Mouse (Mus musculus) kidney, postnatal 25 days (tissue): Measurements from ENCODE around the gene Nwd2.

ENCODE experiments used
- DNase-seq, 2 experiments: peaks; one replicate each; pipeline ENCODE4 v3.0.0; 2021; ENCODE audit warnings: mixed read lengths in 2 of 2

Gene Nwd2

GRCm38 (mm10) chr5:63649070-63649532 is at the start of gene Nwd2:
TSS of gene Nwd2 (plus strand) at chr5:63649102.
- peak; percentile 3 to 30 for DNase-seq

GRCm38 (mm10) chr5:63607447-63607846 is 41.5 kb upstream of the Nwd2 start:
- DNase-seq, result no peak

GRCm38 (mm10) chr5:63616792-63617668 is 31.9 kb upstream of the Nwd2 start:
- DNase-seq, result no peak

GRCm38 (mm10) chr5:63624123-63624522 is 24.8 kb upstream of the Nwd2 start:
- no peak for DNase-seq

- DNase-seq, result no peak
These were observed 20.9 kb upstream of the Nwd2 start for GRCm38 (mm10) chr5:63627832-63628530.

GRCm38 (mm10) chr5:63628531-63628871 is 20.4 kb upstream of the Nwd2 start:
- DNase-seq, result no peak

- DNase-seq, result no peak
These were observed 14.3 kb upstream of the Nwd2 start for GRCm38 (mm10) chr5:63634636-63635035.

- no peak for DNase-seq
These were observed 715 bp upstream of the Nwd2 start for GRCm38 (mm10) chr5:63648187-63648586.

GRCm38 (mm10) chr5:63649533-63650464 is 897 bp downstream of the Nwd2 start:
- peak; percentile 22 to 57 for DNase-seq

- DNase-seq, result no peak
These were observed 2.9 kb downstream of the Nwd2 start for GRCm38 (mm10) chr5:63651813-63652212.

GRCm38 (mm10) chr5:63652705-63653104 is 3.8 kb downstream of the Nwd2 start:
- DNase-seq, result no peak

GRCm38 (mm10) chr5:63666884-63667283 is 18.0 kb downstream of the Nwd2 start:
- no peak for DNase-seq

GRCm38 (mm10) chr5:63675934-63676333 is 27.0 kb downstream of the Nwd2 start:
- DNase-seq, result no peak

GRCm38 (mm10) chr5:63689084-63689483 is 40.2 kb downstream of the Nwd2 start:
- DNase-seq, result no peak

GRCm38 (mm10) chr5:63696784-63697183 is 47.9 kb downstream of the Nwd2 start:
- no peak for DNase-seq

- no peak for DNase-seq
These were observed 48.3 kb downstream of the Nwd2 start for GRCm38 (mm10) chr5:63697196-63697595.

- DNase-seq, result no peak
These were observed 80.1 kb downstream of the Nwd2 start for GRCm38 (mm10) chr5:63728955-63729354.

- DNase-seq, result no peak
These were observed 86.6 kb downstream of the Nwd2 start for GRCm38 (mm10) chr5:63735521-63735920.

- DNase-seq, result no peak
These were observed 94.5 kb downstream of the Nwd2 start for GRCm38 (mm10) chr5:63743426-63743825.

- DNase-seq, result no peak
These were observed 99.4 kb downstream of the Nwd2 start for GRCm38 (mm10) chr5:63748299-63748698.

- no peak for DNase-seq
These were observed 99.9 kb downstream of the Nwd2 start for GRCm38 (mm10) chr5:63748759-63749158.

GRCm38 (mm10) chr5:63755092-63755761 is 106.3 kb downstream of the Nwd2 start:
- peak in 1 of 2 experiments; percentile 12 for DNase-seq
